Mouse (Mus musculus) forebrain, embryonic 10.5 days (tissue): Measurements from ENCODE around the gene Ptpro. TPM values are rescaled to one million over a fixed set of nuclear protein-coding genes. Genes with fewer than 3 reads are reported as not detected.

ENCODE experiments used
- DNase-seq: peaks from one replicate; pipeline ENCODE4 v3.0.0-alpha.2; 2017; ENCODE audit warnings: low spot score; ENCODE audit errors: extremely low spot score
- H3K27ac ChIP-seq: fragments of 300-500 bp; sonication (generic); 2 replicates; pipeline ENCODE4 v1.5.1; 2016; ENCODE audit warnings: mild to moderate bottlenecking
- H3K27me3 ChIP-seq: fragments of 300-500 bp; sonication (generic); 2 replicates; pipeline ENCODE4 v1.6.1; 2016; ENCODE audit warnings: mild to moderate bottlenecking; ENCODE audit not compliant: poor library complexity, severe bottlenecking
- H3K36me3 ChIP-seq: fragments of 300-500 bp; sonication (generic); replicated peaks from 2 replicates; pipeline ENCODE4 v1.6.1; 2016; ENCODE audit warnings: mild to moderate bottlenecking, moderate library complexity
- H3K4me1 ChIP-seq: fragments of 300-500 bp; sonication (generic); 2 replicates; pipeline ENCODE4 v1.6.1; 2016
- H3K4me3 ChIP-seq: fragments of 300-500 bp; sonication (generic); 2 replicates; pipeline ENCODE4 v1.5.1; 2016; ENCODE audit warnings: mild to moderate bottlenecking, moderate library complexity
- H3K9me3 ChIP-seq: fragments of 300-500 bp; sonication (generic); 2 replicates; pipeline ENCODE4 v1.6.1; 2016; ENCODE audit warnings: mild to moderate bottlenecking, moderate library complexity
- WGBS: fragments of 180-500 bp; shearing (Covaris S2); methylation state at CpG from one replicate; pipeline ENCODE4 v1.1.7; 2016; 5-methylcytosine and 5-hydroxymethylcytosine counted together
- polyA plus RNA-seq: library from polyadenylated mRNA; unstranded; fragments of >200 nt; fragmentation: Nextera tagmentation; extraction: Ambion mirVana; gene quantifications from 2 replicates; pipeline ENCODE4 v1.2.1, GENCODE M21; 2016

Gene Ptpro
- polyA plus RNA-seq, 1 experiment from 2014 or later: 2.9 TPM

DNA sequence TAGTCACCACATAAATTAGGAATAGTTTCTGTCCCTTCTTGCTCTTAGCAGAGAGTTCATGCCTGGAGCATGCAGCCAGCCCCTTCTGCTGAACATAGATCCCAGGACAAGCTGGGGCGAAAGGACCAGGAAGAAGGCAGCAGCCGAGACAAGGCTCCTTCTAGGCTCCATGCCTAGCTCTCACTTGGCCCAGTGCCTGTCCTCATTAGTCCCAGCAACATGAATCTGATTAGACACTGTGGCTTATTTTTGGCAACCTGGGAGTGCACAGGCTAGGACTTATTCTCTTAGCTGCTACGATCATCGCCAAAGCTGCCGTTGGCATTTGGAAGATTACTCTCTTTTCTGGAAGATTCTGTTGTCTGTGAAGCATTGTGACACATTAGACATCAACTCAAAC is 112.6 kb downstream of the Ptpro start:
- Histone ChIP-seq H3K4me3 (no peak overlapping the region), H3K36me3 (no peaks in the 10 kb centered on the region), H3K4me1 (peaks cover 6% of the 10 kb centered on the region), H3K27ac (no peak overlapping the region), H3K9me3 (no peaks in the 10 kb centered on the region), H3K27me3 (no peaks in the 10 kb centered on the region)
- 89% methylated on average over 5 of the region's 5 CpGs for WGBS
- no peak for DNase-seq

GRCm38 (mm10) chr6:137365637-137366036 is 113.5 kb downstream of the Ptpro start:
- H3K27me3 ChIP-seq: no peaks in the 10 kb centered on the region
- H3K4me3 ChIP-seq: no peak overlapping the region
- H3K27ac ChIP-seq: no peak overlapping the region
- no peaks in the 10 kb centered on the region for H3K9me3 ChIP-seq
- peaks cover 6% of the 10 kb centered on the region for H3K4me1 ChIP-seq
- WGBS: 80% methylated on average over 2 of the region's 2 CpGs
- no peak for DNase-seq
- H3K36me3 ChIP-seq: no peaks in the 10 kb centered on the region

DNA sequence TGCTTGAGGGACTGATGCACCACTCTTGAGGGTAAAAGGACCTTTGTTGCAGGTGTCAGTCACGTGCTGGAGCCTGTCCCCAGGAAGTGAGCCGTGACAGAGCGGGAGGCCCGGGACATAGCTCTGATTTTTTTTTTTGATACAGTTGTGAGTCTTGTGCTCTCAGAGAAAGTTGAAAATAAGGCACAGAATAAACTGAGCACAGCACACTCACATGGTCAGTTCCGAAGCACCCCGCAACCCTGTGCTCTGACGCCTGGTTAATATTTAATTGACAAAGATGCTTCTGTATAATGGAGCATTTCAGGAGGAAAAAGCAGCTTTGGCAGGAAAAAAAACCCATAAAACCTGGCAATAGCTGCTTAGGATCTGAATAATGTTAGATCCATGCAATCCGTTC is 118.6 kb downstream of the Ptpro start:
- Histone ChIP-seq H3K9me3 (no peaks in the 10 kb centered on the region), H3K27me3 (no peaks in the 10 kb centered on the region), H3K27ac (no peak overlapping the region), H3K4me1 (no peaks in the 10 kb centered on the region), H3K36me3 (no peaks in the 10 kb centered on the region), H3K4me3 (no peak overlapping the region)
- 85% methylated on average over 8 of the region's 8 CpGs for WGBS
- no peak for DNase-seq

DNA sequence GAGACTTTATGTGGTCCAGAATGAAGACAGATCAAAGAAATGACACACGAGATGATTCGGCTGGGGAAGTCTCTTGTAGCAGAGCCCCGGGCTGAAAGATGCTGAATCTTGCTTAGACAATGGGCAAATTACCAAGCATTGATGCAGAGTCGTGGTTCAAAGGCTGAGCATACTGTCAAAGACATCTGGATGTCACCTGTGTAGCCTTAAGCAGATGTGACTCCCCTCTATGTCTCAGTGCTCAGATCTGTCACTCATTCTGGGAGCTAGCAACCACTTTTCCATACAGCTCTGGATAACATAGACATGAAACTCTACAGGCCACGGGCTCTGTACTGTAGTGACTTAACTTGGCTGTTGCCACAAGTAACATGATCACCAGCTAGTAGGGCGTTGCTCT is 119.3 kb downstream of the Ptpro start:
- H3K27ac ChIP-seq: no peak overlapping the region
- no peaks in the 10 kb centered on the region for H3K27me3 ChIP-seq
- H3K36me3 ChIP-seq: no peaks in the 10 kb centered on the region
- no peaks in the 10 kb centered on the region for H3K4me1 ChIP-seq
- no peak overlapping the region for H3K4me3 ChIP-seq
- DNase-seq: no peak
- H3K9me3 ChIP-seq: no peaks in the 10 kb centered on the region
- WGBS: 84% methylated on average over 6 of the region's 6 CpGs

DNA sequence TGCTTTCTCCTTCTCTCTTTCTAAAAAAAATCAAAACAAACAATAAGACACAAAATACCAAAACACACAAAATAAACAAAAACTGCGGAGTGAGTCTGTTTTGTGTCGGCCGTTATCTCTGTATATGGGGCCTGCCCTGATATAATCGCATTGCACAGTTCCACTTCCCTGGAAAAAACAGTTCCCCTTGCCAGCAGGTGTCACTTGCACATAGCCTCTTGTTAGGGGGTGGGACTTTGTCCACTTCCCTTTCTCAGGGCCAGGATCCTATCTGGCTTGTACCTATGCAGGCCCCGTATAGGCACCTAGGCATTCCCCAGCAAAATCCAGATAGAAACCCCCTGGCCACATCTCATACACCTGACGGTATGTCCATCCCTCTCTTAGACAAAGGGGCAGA is 121.8 kb downstream of the Ptpro start:
- Histone ChIP-seq H3K27ac (no peak overlapping the region), H3K9me3 (no peaks in the 10 kb centered on the region), H3K36me3 (no peaks in the 10 kb centered on the region), H3K4me3 (no peak overlapping the region), H3K4me1 (no peaks in the 10 kb centered on the region), H3K27me3 (no peaks in the 10 kb centered on the region)
- WGBS: 94% methylated on average over 6 of the region's 6 CpGs
- no peak for DNase-seq

DNA sequence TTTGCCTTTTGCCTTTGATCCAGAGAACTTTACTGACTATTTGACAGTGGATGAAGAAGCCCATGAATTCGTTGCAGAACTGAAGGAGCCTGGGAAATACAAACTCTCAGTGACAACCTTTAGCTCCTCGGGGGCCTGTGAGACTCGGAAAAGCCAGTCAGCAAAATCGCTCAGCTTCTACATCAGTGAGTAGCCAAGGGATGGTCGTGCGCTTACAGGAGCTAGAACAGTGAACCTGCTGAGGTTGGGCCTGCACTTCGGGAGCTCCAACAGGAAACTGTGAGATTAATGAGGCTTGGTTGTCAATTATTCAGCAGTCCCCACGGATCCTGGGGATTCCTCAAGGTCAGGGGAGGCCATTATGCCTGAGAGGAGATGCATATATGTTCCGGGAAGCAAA is 130.4 kb downstream of the Ptpro start:
- Histone ChIP-seq H3K9me3 (0 out of 2 replicates have a peak, but pooled peaks cover 4% of the 10 kb centered on the region), H3K27me3 (no peaks in the 10 kb centered on the region), H3K27ac (no peak overlapping the region), H3K4me1 (peaks cover 4% of the 10 kb centered on the region; the same call in 1 of the 2 replicates), H3K36me3 (no peaks in the 10 kb centered on the region), H3K4me3 (no peak overlapping the region)
- no peak for DNase-seq
- 70% methylated on average over 9 of the region's 9 CpGs for WGBS

DNA sequence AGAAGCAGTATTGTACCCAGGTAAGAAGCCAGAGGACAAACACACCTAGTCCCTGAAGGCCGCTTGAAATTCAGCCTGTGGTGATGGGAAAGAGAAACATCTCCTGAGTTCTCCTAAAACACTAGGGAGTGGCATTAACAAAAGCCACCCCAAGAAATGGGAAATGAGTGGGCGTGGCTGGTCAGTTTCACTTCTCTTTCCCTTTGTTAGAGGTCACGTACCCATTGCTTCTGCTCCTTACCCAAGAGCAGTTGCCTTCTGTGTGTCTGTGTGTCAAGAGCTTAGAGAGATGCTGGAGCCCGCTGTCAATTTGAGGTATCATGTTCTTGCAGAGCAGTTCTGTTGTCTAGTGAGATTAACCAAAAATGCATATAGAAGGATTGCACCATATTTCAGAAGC is 134.2 kb downstream of the Ptpro start:
- DNase-seq: no peak
- Histone ChIP-seq H3K27me3 (no peaks in the 10 kb centered on the region), H3K4me1 (peaks cover 4% of the 10 kb centered on the region; the same call in 1 of the 2 replicates), H3K4me3 (no peak overlapping the region), H3K27ac (no peak overlapping the region), H3K9me3 (0 out of 2 replicates have a peak, but pooled peaks cover 4% of the 10 kb centered on the region), H3K36me3 (no peaks in the 10 kb centered on the region)
- 86% methylated on average over 4 of the region's 4 CpGs for WGBS

DNA sequence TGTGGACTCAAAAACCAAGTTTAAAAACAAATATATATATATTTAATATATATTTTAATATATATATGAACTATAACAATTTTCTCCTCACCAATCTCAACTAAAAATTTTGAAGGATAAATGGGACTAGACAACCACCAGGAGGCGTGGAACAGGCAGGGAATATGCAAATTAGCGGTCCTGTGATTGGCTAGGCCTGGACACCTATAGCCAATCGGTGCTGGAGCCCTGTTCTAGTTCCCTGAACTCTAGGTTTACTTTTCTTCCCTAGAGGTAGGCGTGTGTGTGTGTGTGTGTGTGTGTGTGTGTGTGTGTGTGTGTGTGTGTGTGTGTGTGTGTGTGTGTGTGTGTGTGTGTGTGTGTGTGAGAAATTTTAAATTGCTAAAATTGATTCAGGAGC is 134.8 kb downstream of the Ptpro start:
- no peak overlapping the region for H3K27ac ChIP-seq
- H3K36me3 ChIP-seq: no peaks in the 10 kb centered on the region
- H3K4me3 ChIP-seq: no peak overlapping the region
- no peak for DNase-seq
- peaks cover 4% of the 10 kb centered on the region; the same call in 1 of the 2 replicates for H3K4me1 ChIP-seq
- no peaks in the 10 kb centered on the region for H3K27me3 ChIP-seq
- 0 out of 2 replicates have a peak, but pooled peaks cover 4% of the 10 kb centered on the region for H3K9me3 ChIP-seq
- 75% methylated on average over 4 of the region's 4 CpGs for WGBS

DNA sequence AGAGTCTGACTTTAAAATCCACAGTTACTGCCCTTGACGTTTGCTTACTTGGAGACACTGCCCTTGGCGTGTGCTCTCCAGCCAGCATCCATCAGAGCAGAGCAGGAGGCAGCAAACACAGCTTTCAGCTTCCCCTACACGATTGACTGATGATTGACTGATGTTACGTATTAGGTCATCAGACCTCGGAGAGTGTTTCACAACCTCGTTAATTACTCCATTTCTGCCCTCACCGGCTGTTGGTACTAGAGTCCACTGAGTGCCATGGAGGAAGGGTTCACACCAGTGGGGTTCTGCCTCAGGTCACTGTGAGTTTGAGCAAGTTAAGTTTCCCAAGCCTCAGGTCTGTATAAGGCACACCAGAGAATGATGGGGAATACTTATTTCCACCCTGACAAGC is 143.0 kb downstream of the Ptpro start:
- H3K4me3 ChIP-seq: no peak overlapping the region
- no peaks in the 10 kb centered on the region for H3K4me1 ChIP-seq
- no peaks in the 10 kb centered on the region for H3K27me3 ChIP-seq
- no peak overlapping the region for H3K27ac ChIP-seq
- no peaks in the 10 kb centered on the region for H3K36me3 ChIP-seq
- no peaks in the 10 kb centered on the region for H3K9me3 ChIP-seq
- no peak for DNase-seq
- 86% methylated on average over 7 of the region's 7 CpGs for WGBS

DNA sequence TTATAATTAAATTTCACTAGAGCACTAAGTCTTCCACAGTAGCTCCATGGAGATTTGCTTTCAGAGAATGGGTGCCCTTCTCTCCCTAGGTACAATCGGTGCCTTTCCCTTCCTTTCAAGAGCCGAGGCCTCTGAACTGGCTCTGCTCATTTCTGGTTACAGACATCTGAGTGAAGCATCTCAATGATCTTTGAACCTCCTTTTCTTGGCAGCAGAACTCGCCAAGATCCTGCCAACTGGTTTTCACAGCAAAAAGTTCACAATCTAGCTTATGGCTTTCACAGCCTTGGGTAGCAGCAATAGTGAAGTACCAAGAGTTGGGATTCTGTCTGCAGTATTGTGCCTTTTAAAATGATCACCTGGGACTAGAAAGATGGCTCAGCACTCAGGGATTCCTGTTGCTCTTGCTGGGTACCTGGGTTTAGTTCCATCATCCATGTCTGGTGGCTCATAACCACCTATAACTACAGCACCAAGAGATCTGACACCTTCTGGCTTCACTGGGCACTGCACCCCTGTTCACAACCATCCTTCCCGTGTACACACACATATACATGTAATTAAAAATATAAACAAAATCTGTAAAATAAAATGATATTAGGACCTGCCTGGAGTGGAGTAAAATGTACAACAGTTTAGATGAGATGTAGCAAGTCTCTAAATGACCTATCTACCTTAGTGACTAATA is 144.1 kb downstream of the Ptpro start:
- Histone ChIP-seq H3K4me3 (no peak overlapping the region), H3K27ac (no peak overlapping the region), H3K27me3 (no peaks in the 10 kb centered on the region), H3K9me3 (no peaks in the 10 kb centered on the region), H3K4me1 (no peaks in the 10 kb centered on the region), H3K36me3 (no peaks in the 10 kb centered on the region)
- WGBS: 83% methylated on average over 4 of the region's 4 CpGs
- DNase-seq: no peak

GRCm38 (mm10) chr6:137397358-137397757 is 145.2 kb downstream of the Ptpro start:
- 91% methylated on average over 2 of the region's 2 CpGs for WGBS
- peaks cover 5% of the 10 kb centered on the region; the same call in 1 of the 2 replicates for H3K4me1 ChIP-seq
- H3K4me3 ChIP-seq: no peak overlapping the region
- H3K9me3 ChIP-seq: no peaks in the 10 kb centered on the region
- H3K36me3 ChIP-seq: no peaks in the 10 kb centered on the region
- H3K27me3 ChIP-seq: no peaks in the 10 kb centered on the region
- H3K27ac ChIP-seq: no peak overlapping the region
- no peak for DNase-seq

GRCm38 (mm10) chr6:137404196-137404595 is 152.1 kb downstream of the Ptpro start:
- no peak for DNase-seq
- 88% methylated on average over 4 of the region's 4 CpGs for WGBS
- no peak overlapping the region for H3K4me3 ChIP-seq
- H3K27ac ChIP-seq: no peak overlapping the region
- no peaks in the 10 kb centered on the region for H3K9me3 ChIP-seq
- H3K27me3 ChIP-seq: no peaks in the 10 kb centered on the region
- peaks cover 6% of the 10 kb centered on the region; the same call in 1 of the 2 replicates for H3K4me1 ChIP-seq
- no peaks in the 10 kb centered on the region for H3K36me3 ChIP-seq

DNA sequence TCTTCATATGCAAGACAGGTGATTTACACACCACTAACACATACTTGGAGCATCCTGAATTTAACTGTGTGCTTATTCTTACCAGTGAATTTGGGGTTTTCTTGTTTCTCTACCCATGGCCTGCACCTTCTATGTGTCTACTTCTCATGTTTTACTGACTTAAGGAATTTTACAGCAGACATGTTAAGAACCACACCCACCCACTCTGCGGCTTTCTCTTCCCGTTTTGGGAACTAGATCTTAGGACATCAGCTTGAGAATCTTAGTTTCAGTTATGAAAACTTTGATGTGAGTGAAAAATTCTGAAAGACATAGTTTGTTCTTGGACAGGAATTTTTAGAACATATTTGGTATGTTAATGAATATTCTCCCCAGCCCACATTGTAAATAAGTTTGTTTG is 153.6 kb downstream of the Ptpro start:
- Histone ChIP-seq H3K4me1 (peaks cover 8% of the 10 kb centered on the region; the same call in 1 of the 2 replicates), H3K27ac (no peak overlapping the region), H3K27me3 (no peaks in the 10 kb centered on the region), H3K36me3 (no peaks in the 10 kb centered on the region), H3K4me3 (no peak overlapping the region), H3K9me3 (no peaks in the 10 kb centered on the region)
- WGBS: 90% methylated on average over 2 of the region's 2 CpGs
- no peak for DNase-seq
